Mouse (Mus musculus): ENCODE measurements around the gene Vwf.

The Vwf gene

GRCm38 (mm10) chr6:125590056-125590455 is 43.5 kb downstream of the Vwf start:
- DNase-seq: no peak

- DNase-seq: no peak
These were observed 43.9 kb downstream of the Vwf start for GRCm38 (mm10) chr6:125590471-125590870.

- no peak for DNase-seq
These were observed 45.2 kb downstream of the Vwf start for GRCm38 (mm10) chr6:125591652-125592385.

- no peak for DNase-seq
These were observed 46.0 kb downstream of the Vwf start for GRCm38 (mm10) chr6:125592536-125592935.

GRCm38 (mm10) chr6:125594311-125594710 is 47.7 kb downstream of the Vwf start:
- DNase-seq: no peak

GRCm38 (mm10) chr6:125594825-125595224 is 48.3 kb downstream of the Vwf start:
- peak; percentile 49 to 58 for DNase-seq

GRCm38 (mm10) chr6:125596701-125597318 is 50.2 kb downstream of the Vwf start:
- no peak for DNase-seq

GRCm38 (mm10) chr6:125597716-125598115 is 51.1 kb downstream of the Vwf start:
- DNase-seq: no peak

- DNase-seq: peak; percentile 79 to 80
These were observed 53.5 kb downstream of the Vwf start for GRCm38 (mm10) chr6:125600036-125600558.

- DNase-seq: no peak
These were observed 54.1 kb downstream of the Vwf start for GRCm38 (mm10) chr6:125600669-125601068.

- no peak for DNase-seq
These were observed 54.6 kb downstream of the Vwf start for GRCm38 (mm10) chr6:125601190-125601589.

- DNase-seq: no peak
These were observed 55.2 kb downstream of the Vwf start for GRCm38 (mm10) chr6:125601748-125602147.

- no peak for DNase-seq
These were observed 55.8 kb downstream of the Vwf start for GRCm38 (mm10) chr6:125602354-125602753.

GRCm38 (mm10) chr6:125603234-125603633 is 56.7 kb downstream of the Vwf start:
- DNase-seq: peak; percentile 76 to 78

GRCm38 (mm10) chr6:125603678-125604462 is 57.3 kb downstream of the Vwf start:
- peak; percentile 24 to 25 for DNase-seq

- DNase-seq: peak; percentile 60 to 62
These were observed 58.1 kb downstream of the Vwf start for GRCm38 (mm10) chr6:125604463-125605191.

GRCm38 (mm10) chr6:125609025-125609424 is 62.5 kb downstream of the Vwf start:
- no peak for DNase-seq

- DNase-seq: no peak
These were observed 71.3 kb downstream of the Vwf start for GRCm38 (mm10) chr6:125617855-125618254.

- DNase-seq: no peak
These were observed 74.2 kb downstream of the Vwf start for GRCm38 (mm10) chr6:125620764-125621163.

GRCm38 (mm10) chr6:125622434-125622833 is 75.9 kb downstream of the Vwf start:
- peak in 1 of 2 experiments; percentile 8 for DNase-seq

- DNase-seq: no peak
These were observed 93.9 kb downstream of the Vwf start for GRCm38 (mm10) chr6:125640486-125640885.

GRCm38 (mm10) chr6:125641146-125641545 is 94.6 kb downstream of the Vwf start:
- no peak for DNase-seq

GRCm38 (mm10) chr6:125648964-125649363 is 102.4 kb downstream of the Vwf start:
- DNase-seq: no peak

Data from B cell, adult 2 months (primary cell).